Mouse (Mus musculus) ES-E14 (cell line): ENCODE measurements at regions not wholly inside any gene's neighbourhood (a gene's known extent, or its start where the extent isn't known, plus 50 kb on each side); places are given as distances from the start of the nearest gene placed in this dataset.

Experiments used
- CHD2 ChIP-seq: IDR thresholded peaks from 2 replicates; pipeline ENCODE4 v1.6.1; 2014; ENCODE audit warnings: mild to moderate bottlenecking, low read depth, low read length, inconsistent platforms
- ZNF384 ChIP-seq: IDR thresholded peaks from 2 replicates; pipeline ENCODE4 v1.6.1; 2012; ENCODE audit warnings: low read depth, low read length, inconsistent platforms

DNA sequence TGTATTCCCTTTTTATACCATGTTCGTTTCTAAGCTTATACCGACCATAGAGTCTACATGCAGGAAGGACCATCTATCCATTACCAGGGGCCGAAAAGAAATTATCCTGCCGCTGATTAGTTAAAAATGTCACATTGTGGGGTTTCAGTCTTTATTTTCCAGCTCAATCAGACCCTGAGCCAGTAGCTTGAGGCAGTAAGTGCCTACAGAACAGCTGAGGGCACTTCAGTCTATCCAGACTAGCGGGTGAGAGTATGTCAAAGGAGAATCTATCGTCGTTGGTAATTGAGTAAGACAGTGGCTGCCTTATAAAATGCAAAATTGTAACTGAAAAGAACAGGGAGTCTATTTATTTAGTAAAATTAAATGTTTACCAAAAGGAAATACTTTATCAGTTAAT is 269.4 kb upstream of the Fign start:
- no peak for TF ChIP-seq ZNF384
- TF ChIP-seq CHD2, result no peak
